Mouse (Mus musculus) CH12.LX (cell line): ENCODE data around the gene Sobp. TPM values are rescaled to one million over a fixed set of nuclear protein-coding genes. Genes with fewer than 3 reads are reported as not detected.

Experiments
- DNase-seq: peaks from one replicate; pipeline ENCODE4 v3.0.0-alpha.2; 2013; ENCODE audit errors: extremely low read depth
- H3K27ac ChIP-seq: 2 replicates; pipeline ENCODE4 v1.5.1; 2012; ENCODE audit warnings: low read depth, mild to moderate bottlenecking, control low read depth, moderate library complexity; ENCODE audit not compliant: insufficient read depth
- H3K27me3 ChIP-seq: replicated peaks from 2 replicates; pipeline ENCODE3; 2012; ENCODE audit warnings: inconsistent platforms
- H3K36me3 ChIP-seq, 2 experiments: replicated peaks in 1 of 2; 2 replicates each; pipeline versions ENCODE3 to v1.6.1; 2012; ENCODE audit warnings: inconsistent platforms in 1 of 2, low read length in 1 of 2, mild to moderate bottlenecking in 1 of 2, mixed read lengths in 1 of 2, moderate library complexity in 1 of 2; ENCODE audit not compliant: control insufficient read depth in 1 of 2, insufficient read depth in 1 of 2
- H3K4me1 ChIP-seq, 2 experiments: 2 replicates each; pipeline ENCODE4 v1.6.1; 2012; ENCODE audit warnings: inconsistent platforms in 1 of 2, moderate library complexity in 1 of 2; ENCODE audit not compliant: insufficient read depth in 2 of 2, control insufficient read depth in 1 of 2
- H3K4me2 ChIP-seq: 2 replicates; pipeline ENCODE4 v1.6.1; 2012; ENCODE audit warnings: low read depth, mild to moderate bottlenecking, control low read depth; ENCODE audit not compliant: poor library complexity, insufficient read depth, severe bottlenecking
- H3K4me3 ChIP-seq, 3 experiments: fragments of 150-350 bp in 1 of 3; sonication (generic) in 1 of 3; replicated peaks in 1 of 3; 2 replicates each; pipeline versions ENCODE3 to v1.5.1; 2011 to 2012; ENCODE audit warnings: low read depth in 2 of 3, low read length in 2 of 3, mild to moderate bottlenecking in 2 of 3, moderate library complexity in 2 of 3, control low read depth in 1 of 3, improper control_type of control experiment in 1 of 3, inconsistent platforms in 1 of 3, mixed read lengths in 1 of 3; ENCODE audit not compliant: poor library complexity in 1 of 3
- H3K79me2 ChIP-seq: replicated peaks from 2 replicates; pipeline ENCODE4 v1.6.1; 2012; ENCODE audit warnings: mild to moderate bottlenecking, moderate library complexity; ENCODE audit not compliant: control insufficient read depth, poor library complexity, insufficient read depth, severe bottlenecking; ENCODE audit errors: extremely low read depth
- H3K9ac ChIP-seq: 2 replicates; pipeline ENCODE4 v1.6.1; 2012; ENCODE audit warnings: low read depth, mild to moderate bottlenecking, control low read depth, moderate library complexity; ENCODE audit not compliant: insufficient read depth
- H3K9me3 ChIP-seq: replicated peaks from 2 replicates; pipeline ENCODE3; 2012; ENCODE audit warnings: low read length, inconsistent platforms, mixed read lengths
- BHLHE40 ChIP-seq: IDR thresholded peaks from 2 replicates; pipeline ENCODE4 v1.6.1; 2011; ENCODE audit warnings: mild to moderate bottlenecking, low read depth, low read length, improper control_type of control experiment
- CHD2 ChIP-seq: IDR thresholded peaks from 2 replicates; pipeline ENCODE4 v1.6.1; 2011; ENCODE audit warnings: low read length, improper control_type of control experiment
- CTCF ChIP-seq, 2 experiments: IDR thresholded peaks in 1 of 2; conservative IDR thresholded peaks in 1 of 2; 2 replicates each; pipeline ENCODE4 v1.5.1; 2011 to 2012; ENCODE audit warnings: low read depth in 2 of 2, low read length in 2 of 2, improper control_type of control experiment in 1 of 2, inconsistent platforms in 1 of 2, mild to moderate bottlenecking in 1 of 2, moderate library complexity in 1 of 2
- ELF1 ChIP-seq: IDR thresholded peaks from 2 replicates; pipeline ENCODE4 v1.6.1; 2014; ENCODE audit warnings: low read depth, mild to moderate bottlenecking, inconsistent platforms, low read length, improper control_type of control experiment
- GABPA ChIP-seq: IDR thresholded peaks from 2 replicates; pipeline ENCODE4 v1.6.1; 2012; ENCODE audit warnings: low read depth, low read length, improper control_type of control experiment, inconsistent platforms; ENCODE audit not compliant: insufficient replicate concordance
- HCFC1 ChIP-seq: IDR thresholded peaks from 2 replicates; pipeline ENCODE4 v1.6.1; 2012; ENCODE audit warnings: low read depth, mild to moderate bottlenecking, inconsistent platforms, low read length, improper control_type of control experiment
- IRF4 ChIP-seq: IDR thresholded peaks from 2 replicates; pipeline ENCODE4 v1.6.1; 2014; ENCODE audit warnings: low read depth, mild to moderate bottlenecking, inconsistent platforms, low read length, improper control_type of control experiment
- KAT2A ChIP-seq: IDR thresholded peaks from 2 replicates; pipeline ENCODE4 v1.6.1; 2012; ENCODE audit warnings: low read length, improper control_type of control experiment, inconsistent platforms; ENCODE audit not compliant: insufficient replicate concordance
- MAX ChIP-seq: IDR thresholded peaks from 2 replicates; pipeline ENCODE4 v1.6.1; 2011; ENCODE audit warnings: low read length, improper control_type of control experiment
- MAZ ChIP-seq: IDR thresholded peaks from 2 replicates; pipeline ENCODE4 v1.6.1; 2012; ENCODE audit warnings: low read depth, mild to moderate bottlenecking, inconsistent platforms, low read length, improper control_type of control experiment, moderate library complexity
- MXI1 ChIP-seq: IDR thresholded peaks from 2 replicates; pipeline ENCODE4 v1.6.1; 2011; ENCODE audit warnings: mild to moderate bottlenecking, low read depth, low read length, improper control_type of control experiment
- MYC ChIP-seq: IDR thresholded peaks from 2 replicates; pipeline ENCODE4 v1.6.1; 2011; ENCODE audit warnings: low read depth, mild to moderate bottlenecking, improper control_type of control experiment, low read length
- PAX5 ChIP-seq: IDR thresholded peaks from 2 replicates; pipeline ENCODE4 v1.6.1; 2012; ENCODE audit warnings: low read length, inconsistent platforms, mixed read lengths
- POLR2AphosphoS2 ChIP-seq: IDR thresholded peaks from 2 replicates; pipeline ENCODE4 v1.6.1; 2011; ENCODE audit warnings: low read depth, low read length, improper control_type of control experiment
- RCOR1 ChIP-seq: conservative IDR thresholded peaks from 2 replicates; pipeline ENCODE4 v1.6.1; 2012; ENCODE audit warnings: low read depth, mild to moderate bottlenecking, inconsistent platforms, low read length, improper control_type of control experiment
- SMC3 ChIP-seq: IDR thresholded peaks from 2 replicates; pipeline ENCODE4 v1.6.1; 2011; ENCODE audit warnings: low read depth, low read length, improper control_type of control experiment
- TBP ChIP-seq: conservative IDR thresholded peaks from 2 replicates; pipeline ENCODE4 v1.6.1; 2011; ENCODE audit warnings: low read depth, low read length, improper control_type of control experiment
- TCF12 ChIP-seq: IDR thresholded peaks from 2 replicates; pipeline ENCODE4 v1.6.1; 2014; ENCODE audit warnings: low read depth, mild to moderate bottlenecking, inconsistent platforms, low read length, improper control_type of control experiment
- USF2 ChIP-seq: conservative IDR thresholded peaks from 2 replicates; pipeline ENCODE4 v1.6.1; 2011; ENCODE audit warnings: low read depth, low read length, improper control_type of control experiment
- ZC3H11A ChIP-seq: IDR thresholded peaks from 2 replicates; pipeline ENCODE4 v1.6.1; 2012; ENCODE audit warnings: low read depth, mild to moderate bottlenecking, inconsistent platforms, low read length, improper control_type of control experiment
- ZKSCAN1 ChIP-seq: IDR thresholded peaks from 2 replicates; pipeline ENCODE4 v1.6.1; 2012; ENCODE audit warnings: low read depth, inconsistent platforms, low read length, improper control_type of control experiment, borderline replicate concordance
- ZMIZ1 ChIP-seq: IDR thresholded peaks from 2 replicates; pipeline ENCODE4 v1.6.1; 2012; ENCODE audit warnings: low read depth, mild to moderate bottlenecking, inconsistent platforms, low read length, improper control_type of control experiment
- ZNF384 ChIP-seq: IDR thresholded peaks from 2 replicates; pipeline ENCODE4 v1.6.1; 2012; ENCODE audit warnings: low read depth, low read length, improper control_type of control experiment, inconsistent platforms
- dilution Hi-C: fragments of 300-500 bp; cut with MboI; formaldehyde crosslinking; loops from 2 replicates; pipeline ENCODE4 v1.14.3; 2020; ENCODE audit warnings: low sequenced_read_pairs; ENCODE audit not compliant: extremely low pct_unique_long_range_greater_than_20kb, extremely low pct_ligation_motif_present
- in situ Hi-C: fragments of 300-500 bp; cut with MboI; formaldehyde crosslinking; loops from 3 replicates; pipeline ENCODE4 v1.14.3; 2019; ENCODE audit warnings: low sequenced_read_pairs, low pct_ligation_motif_present, low pct_unique_long_range_greater_than_20kb, mixed read lengths
- polyA plus RNA-seq: library from polyadenylated mRNA; unstranded; fragments of >175 nt; gene quantifications from 2 replicates; pipeline ENCODE4 v1.2.1, GENCODE M21; 2012; ENCODE audit warnings: low read depth; ENCODE audit not compliant: insufficient read length
- total RNA-seq, 2 experiments: library from RNA; depleted of rRNA; stranded (reverse); fragments of 300-350 nt in 1 of 2; fragments of >200 nt in 1 of 2; gene quantifications; 2 replicates each; pipeline ENCODE4 v1.2.3; 2012 to 2014

Sobp gene
- total and polyA plus RNA-seq, 3 experiments: 0.04 to 0.77 (median 0.08) TPM

GRCm38 (mm10) chr10:42980999-42981757 is 193.2 kb downstream of the Sobp start:
- Histone ChIP-seq H3K27ac (no peak overlapping the region), H3K36me3 (no peaks in the 10 kb centered on the region), H3K9me3 (no peaks in the 10 kb centered on the region), H3K4me2 (no peak overlapping the region), H3K9ac (no peak overlapping the region), H3K79me2 (no peaks in the 10 kb centered on the region), H3K4me1 (no peaks in the 10 kb centered on the region), H3K27me3 (no peaks in the 10 kb centered on the region), H3K4me3 (no peak overlapping the region)
- dilution Hi-C loops (no loop called here), in situ Hi-C loops (loop anchor here (25.0 kb wide), 1 partner anchor 669 kb away; no protein-coding TSS in a partner anchor)
- TF ChIP-seq HCFC1 (no peak), MXI1 (no peak), CTCF (conservative IDR thresholded peaks at IDR 0.05 in 1 of 2, IDR thresholded peaks at IDR 0.05 in 1 of 2; ENCODE audit: low read depth in 2 of 2, low read length in 2 of 2) (peak in 1 of 2 experiments; percentile 12; a peak in 1 of 4 replicates)
- DNase-seq: no peak

GRCm38 (mm10) chr10:42978346-42978745 is 196.0 kb downstream of the Sobp start:
- dilution Hi-C loops: no loop called here

GRCm38 (mm10) chr10:42976577-42976976 is 197.8 kb downstream of the Sobp start:
- no peak overlapping the region for H3K27ac ChIP-seq
- dilution Hi-C loops: no loop called here
- no peak overlapping the region for H3K9ac ChIP-seq
- no peak overlapping the region for H3K4me3 ChIP-seq
- no peaks in the 10 kb centered on the region for H3K36me3 ChIP-seq
- TF ChIP-seq TCF12 (no peak), ZC3H11A (no peak), RCOR1 (no peak), CTCF (conservative IDR thresholded peaks at IDR 0.05 in 1 of 2, IDR thresholded peaks at IDR 0.05 in 1 of 2; ENCODE audit: low read depth in 2 of 2, low read length in 2 of 2) (no peak), BHLHE40 (no peak), IRF4 (no peak), MYC (no peak), CHD2 (no peak), ELF1 (no peak), POLR2AphosphoS2 (no peak)
- H3K4me2 ChIP-seq: no peak overlapping the region
- in situ Hi-C loops: loop anchor here (25.0 kb wide), 1 partner anchor 664 kb away; no protein-coding TSS in a partner anchor
- H3K9me3 ChIP-seq: no peaks in the 10 kb centered on the region
- H3K4me1 ChIP-seq: no peaks in the 10 kb centered on the region
- DNase-seq: no peak
- H3K79me2 ChIP-seq: no peaks in the 10 kb centered on the region
- no peaks in the 10 kb centered on the region for H3K27me3 ChIP-seq

More at GRCm38 (mm10) chr10:42978346-42978745, 196.0 kb downstream of the Sobp start:
- Histone ChIP-seq H3K27ac (no peak overlapping the region), H3K9me3 (no peaks in the 10 kb centered on the region), H3K4me2 (no peak overlapping the region), H3K79me2 (no peaks in the 10 kb centered on the region), H3K4me3 (no peak overlapping the region), H3K4me1 (no peaks in the 10 kb centered on the region), H3K27me3 (no peaks in the 10 kb centered on the region), H3K36me3 (no peaks in the 10 kb centered on the region), H3K9ac (no peak overlapping the region)
- in situ Hi-C loops: loop anchor here (25.0 kb wide), 1 partner anchor 666 kb away; no protein-coding TSS in a partner anchor
- TF ChIP-seq SMC3: no peak
- TF ChIP-seq PAX5: no peak
- TF ChIP-seq MAZ: no peak
- TF ChIP-seq POLR2AphosphoS2: no peak
- no peak for TF ChIP-seq ZKSCAN1
- no peak for TF ChIP-seq USF2
- no peak for TF ChIP-seq ZNF384
- no peak for TF ChIP-seq ZC3H11A
- TF ChIP-seq KAT2A: no peak
- TF ChIP-seq HCFC1: no peak
- TF ChIP-seq ZMIZ1: no peak
- no peak for TF ChIP-seq GABPA
- TF ChIP-seq RCOR1: no peak
- no peak for TF ChIP-seq MAX
- TF ChIP-seq TBP: no peak
- TF ChIP-seq CHD2: no peak
- no peak for TF ChIP-seq ELF1
- no peak for DNase-seq
